Mouse (Mus musculus) yolk sac, embryonic 10.5 days (tissue): Measurements from ENCODE around the gene Tax1bp3.

Source experiments
- DNase-seq: peaks from one replicate; pipeline ENCODE4 v3.0.0-alpha.2; 2017; ENCODE audit warnings: low spot score

Tax1bp3 gene

DNA sequence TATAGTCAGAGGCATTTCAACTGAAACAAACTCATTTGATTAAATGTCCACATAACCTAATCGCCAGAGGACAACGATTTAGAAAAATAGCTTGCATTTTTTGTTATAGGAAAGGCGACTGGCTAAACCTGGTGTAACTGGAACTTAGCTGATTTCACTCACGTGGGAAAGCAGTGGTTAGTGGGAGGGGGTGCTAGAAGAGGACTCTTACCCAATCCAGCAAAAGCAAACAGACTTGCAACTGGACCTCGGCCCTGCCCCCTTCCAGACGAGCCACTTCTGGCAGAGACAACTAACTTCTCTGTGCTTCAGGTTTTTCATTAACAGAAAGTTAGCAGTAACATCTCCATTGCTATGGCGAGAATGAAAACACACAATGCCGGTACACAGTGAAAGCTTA, 1.3 kb upstream of the Tax1bp3 start:
- DNase-seq, result peak; percentile 88

DNA sequence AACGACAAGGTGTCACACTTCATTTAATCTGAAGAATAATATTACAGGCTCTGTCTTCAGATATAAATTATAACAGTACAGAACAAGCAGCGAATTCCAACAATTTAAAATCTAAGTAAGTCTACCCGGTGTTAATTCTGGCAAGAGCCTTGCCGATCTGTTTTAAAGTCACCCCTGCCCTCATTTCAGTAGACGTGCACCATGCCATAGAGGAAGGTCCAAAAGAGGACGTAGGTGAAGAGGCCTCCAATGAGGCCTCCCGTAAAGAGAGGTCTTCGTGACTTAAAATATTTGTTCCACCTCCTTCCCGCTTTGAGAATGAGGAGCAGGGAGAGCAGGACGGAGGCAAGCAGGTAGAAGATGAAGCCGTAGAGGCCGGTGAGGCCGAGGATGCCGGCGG, 697 bp upstream of the Tax1bp3 start:
- DNase-seq, result no peak

DNA sequence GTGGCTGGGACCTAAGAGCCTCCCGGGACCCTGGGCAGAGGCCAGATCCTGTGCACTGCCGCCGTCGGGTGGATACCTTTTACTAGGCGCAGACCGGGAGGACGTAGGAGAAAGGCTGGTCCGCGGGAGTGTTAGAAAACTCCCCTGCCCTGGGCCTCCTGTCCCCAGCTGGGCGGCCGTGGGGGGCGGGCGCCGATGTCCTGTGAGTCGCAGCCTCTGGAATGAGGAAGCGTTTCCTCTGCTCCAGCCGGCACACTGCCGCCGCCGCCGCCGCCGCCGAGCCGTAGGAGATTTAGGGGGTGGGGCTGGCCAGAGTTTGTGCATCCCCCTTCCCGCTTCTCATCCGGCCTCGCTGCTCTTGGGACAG, 609 bp downstream of the Tax1bp3 start:
- peak; percentile 86 for DNase-seq

DNA sequence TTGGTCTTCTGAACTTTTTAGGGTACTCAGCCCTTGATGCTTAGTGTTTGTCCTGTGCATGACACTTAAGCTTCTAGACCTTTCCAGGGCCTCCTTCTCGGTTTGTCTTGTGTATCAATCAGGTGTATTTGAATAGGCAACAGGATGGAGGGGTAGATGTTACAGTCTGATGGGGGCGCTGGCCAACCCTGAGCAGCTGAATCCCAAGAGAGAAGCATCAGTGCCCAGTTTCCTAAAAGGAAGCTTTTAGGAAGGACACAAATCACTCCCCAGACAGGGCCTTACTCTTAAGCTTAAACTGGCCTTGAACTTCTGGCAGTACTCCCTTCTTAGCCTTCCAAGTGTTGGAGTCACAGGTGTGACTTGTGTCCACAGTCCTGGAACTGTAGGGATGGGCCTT, 1.0 kb downstream of the Tax1bp3 start:
- DNase-seq, result no peak

DNA sequence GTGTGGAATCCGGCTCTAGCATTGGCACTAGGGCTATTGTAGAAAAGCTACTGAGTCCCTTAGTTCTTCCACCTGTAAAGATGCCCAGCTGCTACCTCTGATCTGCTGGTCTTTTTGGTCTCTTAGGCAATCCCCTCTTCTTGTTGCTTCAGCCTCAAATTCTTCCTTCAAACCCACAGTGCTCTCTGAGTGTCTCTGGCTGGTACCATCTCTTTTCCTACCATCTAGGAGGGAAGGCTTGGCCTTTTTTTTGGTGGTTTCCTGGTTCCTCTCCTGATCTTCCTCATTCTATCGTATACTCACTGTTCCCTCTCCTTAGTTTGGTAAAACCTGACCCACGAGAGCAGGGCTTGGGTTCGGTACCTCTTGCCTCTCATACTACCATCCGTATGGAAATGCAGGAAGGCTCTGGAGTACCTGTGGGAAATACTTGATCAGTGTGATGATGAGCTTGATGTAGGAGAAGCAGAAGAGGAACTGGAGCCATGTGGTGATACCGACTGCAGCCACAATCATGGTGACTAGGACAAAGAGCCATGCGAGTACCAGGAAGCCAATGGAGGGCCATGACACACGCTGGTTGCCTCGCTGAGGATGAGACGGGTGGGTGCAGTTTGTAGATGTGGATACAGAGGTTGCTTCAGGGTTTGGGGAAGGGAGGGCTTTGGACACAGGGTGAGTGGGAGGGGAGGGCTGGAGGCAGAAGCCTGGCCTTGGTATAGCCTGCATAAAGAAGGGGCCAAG, 9.2 kb downstream of the Tax1bp3 start:
- no peak for DNase-seq

DNA sequence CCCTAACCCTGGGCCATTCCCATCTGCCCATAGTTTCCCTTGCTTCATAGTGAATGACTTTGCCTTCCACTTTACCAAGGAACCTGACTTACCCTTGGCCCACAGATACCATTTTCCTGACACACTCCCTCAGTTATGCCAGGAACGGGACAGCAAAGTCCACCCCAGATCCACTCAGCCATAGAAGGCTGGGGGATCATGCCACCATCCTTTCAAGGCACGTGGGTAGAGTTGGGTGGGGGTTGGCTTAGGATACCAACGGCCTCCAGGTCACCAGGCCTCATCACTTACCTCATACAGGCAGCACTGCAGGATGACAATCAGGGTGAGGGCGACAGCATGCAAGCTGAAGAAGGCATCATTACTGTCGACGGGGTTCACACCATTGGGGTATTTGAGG, 10.3 kb downstream of the Tax1bp3 start:
- no peak for DNase-seq

DNA sequence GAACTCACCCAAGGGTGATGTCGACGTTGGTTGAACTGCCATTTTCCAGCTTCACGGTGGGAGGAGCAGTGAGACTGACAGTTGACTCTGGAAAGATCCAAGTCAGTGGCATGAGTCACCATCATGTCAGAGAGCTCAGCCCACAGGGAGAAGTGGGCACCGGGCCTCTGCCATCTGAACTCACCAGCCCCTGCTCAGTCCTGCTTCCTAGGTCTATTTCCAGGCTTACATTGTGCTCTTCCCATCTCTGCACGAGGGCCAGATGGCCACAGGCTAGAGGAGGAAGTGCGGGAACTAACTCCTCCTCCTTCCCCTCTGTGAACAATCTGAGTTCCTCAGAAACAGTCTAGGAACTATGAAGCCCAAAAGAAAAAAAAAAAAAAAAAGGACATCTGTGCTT, 16.2 kb downstream of the Tax1bp3 start:
- no peak for DNase-seq

DNA sequence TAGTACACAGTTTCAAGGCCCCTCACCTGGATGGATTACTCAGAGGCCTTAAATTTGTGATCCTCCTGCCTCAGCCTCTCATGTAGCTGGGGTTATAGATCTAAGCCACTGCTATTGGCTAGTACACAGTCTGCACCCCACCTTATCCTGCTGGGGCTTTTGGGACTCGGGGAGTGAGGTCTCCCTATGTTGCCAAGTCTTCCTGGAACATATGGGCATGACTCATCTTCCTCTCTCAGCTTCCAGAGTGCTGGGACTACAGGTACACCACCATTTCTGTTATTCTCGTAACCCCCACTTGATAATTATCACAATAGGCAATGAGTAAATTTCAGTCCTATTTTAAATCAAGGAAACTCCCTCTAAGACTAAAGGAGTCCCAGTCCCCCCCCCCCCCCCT, 17.6 kb downstream of the Tax1bp3 start:
- no peak for DNase-seq

DNA sequence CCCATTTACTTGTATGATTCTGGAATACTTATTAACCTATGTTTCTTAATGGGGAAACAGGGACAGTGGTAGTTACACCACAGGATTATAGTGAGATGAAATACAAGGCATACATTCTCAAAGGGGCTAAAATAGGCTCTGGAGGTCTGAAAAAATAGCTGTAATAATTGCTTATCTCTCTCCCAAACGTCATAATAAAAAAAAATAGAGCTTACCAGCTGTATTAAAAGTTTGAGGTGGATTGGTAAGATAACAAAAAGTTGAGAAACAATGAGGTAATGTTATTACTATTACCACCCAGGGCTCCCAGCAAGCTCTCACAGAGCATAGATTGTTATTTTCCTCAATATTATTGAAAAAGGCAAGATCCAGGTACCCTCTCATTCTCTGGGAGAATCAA, 21.3 kb downstream of the Tax1bp3 start:
- no peak for DNase-seq

DNA sequence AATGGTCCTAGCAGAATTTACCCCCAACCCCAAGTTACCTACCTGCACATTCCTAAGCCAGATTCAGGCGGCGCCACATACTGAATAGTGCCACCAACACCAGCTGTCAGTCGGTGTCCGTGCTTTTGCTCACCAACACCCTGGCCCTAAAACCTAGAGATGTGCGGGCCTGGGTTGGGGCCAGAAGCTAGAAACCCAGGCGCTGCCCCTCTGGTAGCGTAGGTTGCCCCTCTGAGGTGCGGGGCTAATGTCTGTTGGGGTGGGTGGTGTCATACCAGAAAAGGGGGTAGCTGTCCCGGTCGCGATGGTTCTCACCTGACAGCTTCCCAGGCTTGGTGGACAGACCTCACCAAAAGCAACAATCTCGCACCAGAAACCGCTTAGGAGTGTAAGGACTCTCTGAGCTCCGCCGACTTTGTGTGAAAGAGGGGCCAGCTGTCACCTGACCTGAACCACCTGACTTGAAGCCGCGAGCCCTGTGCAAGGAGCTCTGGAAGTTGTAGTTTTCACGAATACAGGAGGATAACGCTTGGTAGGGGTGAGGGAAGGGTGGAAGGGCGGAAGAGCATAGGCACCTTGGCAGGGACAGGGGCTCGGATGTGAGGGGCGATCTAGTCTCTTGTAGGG, 21.8 kb downstream of the Tax1bp3 start, which contains the start of gene Ctns:
Gene Ctns, minus strand, starts transcription at position 440 of the 627 bp plus-strand sequence.
- DNase-seq, result peak; percentile 91

DNA sequence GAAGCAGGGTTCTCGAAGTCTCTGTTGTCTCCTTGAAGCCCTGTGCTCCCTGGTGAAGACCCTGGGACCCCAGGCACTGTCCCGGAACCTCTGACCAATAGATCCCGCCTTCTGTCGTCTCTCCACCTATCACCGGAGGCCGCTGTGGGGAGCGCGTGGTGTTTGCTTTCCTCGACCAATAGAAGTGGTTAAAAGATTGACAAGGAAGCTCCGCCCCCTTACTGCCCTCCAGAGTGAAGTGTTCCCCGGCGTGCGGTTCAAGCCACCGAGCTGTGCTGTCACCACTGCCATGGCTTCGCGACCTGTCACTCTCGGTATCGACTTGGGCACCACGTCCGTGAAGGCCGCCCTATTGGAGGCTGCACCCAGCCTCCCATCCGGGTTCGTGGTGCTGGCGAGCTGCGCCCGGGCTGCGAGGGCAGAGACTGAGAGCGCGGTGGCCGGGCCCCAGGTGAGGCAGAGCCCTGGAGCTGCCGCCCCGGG, 22.4 kb downstream of the Tax1bp3 start, which contains the start of gene Shpk:
Gene Shpk, plus strand, starts transcription at position 231 of the 483 bp plus-strand sequence.
- peak; percentile 97 for DNase-seq

DNA sequence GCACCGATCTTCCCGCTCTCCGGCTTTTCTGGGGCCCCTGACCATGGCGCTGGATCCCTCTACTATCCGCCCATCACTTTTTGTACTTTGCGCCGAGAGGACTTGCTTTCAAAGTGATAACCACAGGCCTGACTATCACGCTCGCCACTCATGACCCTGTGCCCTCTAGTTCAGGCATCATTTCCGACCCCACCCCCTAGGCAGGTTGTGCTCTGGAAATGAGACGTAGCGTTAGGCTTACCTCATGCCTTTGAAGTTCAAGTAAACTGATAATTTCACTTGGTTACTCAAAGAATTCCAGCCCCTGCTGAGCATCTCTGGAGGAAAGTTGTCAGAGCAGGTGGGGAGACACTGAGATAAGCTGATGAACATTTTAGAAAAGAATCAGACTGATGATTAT, 23.0 kb downstream of the Tax1bp3 start:
- peak; percentile 51 for DNase-seq

DNA sequence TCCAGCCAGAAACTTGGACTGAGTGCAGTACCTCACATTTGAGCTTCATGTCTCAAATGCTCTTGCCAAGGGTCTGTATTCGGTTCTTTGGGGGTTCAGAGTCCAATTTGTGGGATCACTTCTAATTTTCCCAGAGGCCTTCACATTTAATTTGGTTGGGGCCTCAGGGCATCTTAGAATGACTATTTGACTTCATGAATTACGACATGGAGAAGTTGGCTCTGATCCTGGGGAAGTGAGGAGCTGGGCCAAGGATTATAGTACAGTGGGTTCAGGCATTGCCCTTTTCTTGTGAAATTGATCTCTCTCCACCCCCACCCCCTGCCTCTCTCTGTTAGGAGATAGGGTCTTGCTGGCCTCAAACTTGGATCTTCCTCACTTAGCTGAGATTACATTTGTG, 24.1 kb downstream of the Tax1bp3 start:
- DNase-seq, result no peak

DNA sequence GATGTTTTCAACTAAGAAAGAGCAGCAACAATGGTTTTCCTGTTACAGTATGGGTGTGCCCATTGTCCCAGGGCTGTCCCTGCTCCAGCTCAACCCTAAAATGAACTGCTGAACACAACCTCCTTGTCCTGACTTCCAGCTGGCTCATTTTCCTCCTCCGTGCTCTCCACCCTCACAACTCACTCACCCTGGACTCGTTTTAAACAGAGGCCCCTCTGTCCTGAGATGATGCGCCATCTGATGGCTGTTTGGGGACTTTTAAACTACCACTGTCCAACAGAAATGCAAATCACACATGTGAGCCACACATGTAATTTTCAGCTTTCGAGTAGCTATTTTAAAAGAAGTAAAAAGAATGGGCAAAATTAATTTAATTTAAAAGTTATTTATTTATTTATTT, 24.7 kb downstream of the Tax1bp3 start:
- DNase-seq, result no peak

DNA sequence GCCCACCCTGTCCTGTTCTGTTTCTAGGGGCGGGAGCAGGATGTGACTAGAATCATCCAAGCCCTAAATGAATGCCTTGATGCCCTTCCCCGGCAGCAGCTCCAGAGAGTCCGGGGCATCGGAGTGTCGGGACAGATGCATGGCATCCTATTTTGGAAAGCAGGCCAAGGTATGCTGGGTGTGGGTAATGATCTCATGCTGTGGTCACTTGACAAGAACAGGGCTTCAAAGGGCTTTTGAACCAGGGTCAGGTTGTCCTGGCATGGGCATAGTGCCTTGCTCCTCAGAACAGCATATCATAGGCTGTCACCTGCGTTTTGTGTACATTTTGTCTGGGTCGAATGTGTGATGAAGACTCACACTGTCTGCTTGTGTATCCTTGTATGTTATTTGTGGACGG, 27.0 kb downstream of the Tax1bp3 start:
- no peak for DNase-seq

DNA sequence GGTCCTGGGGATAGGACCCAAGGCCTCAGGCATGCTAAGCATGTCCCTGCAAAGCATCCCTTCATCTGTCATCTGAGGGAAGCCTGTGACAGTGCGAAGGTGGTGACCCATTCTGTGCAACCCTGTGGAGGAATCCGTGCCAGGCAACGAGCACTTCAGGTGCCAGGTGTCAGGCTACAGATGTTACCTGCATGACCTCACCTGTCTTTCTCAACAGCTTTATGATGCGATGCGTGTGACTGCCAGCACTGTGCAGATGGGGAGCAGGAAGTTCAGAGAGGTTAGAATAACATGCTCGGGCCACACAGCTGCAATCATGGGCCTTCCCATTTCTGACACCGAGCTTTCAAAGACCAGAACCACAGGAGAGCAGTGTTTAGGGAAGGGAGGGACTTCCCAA, 28.3 kb downstream of the Tax1bp3 start:
- no peak for DNase-seq

DNA sequence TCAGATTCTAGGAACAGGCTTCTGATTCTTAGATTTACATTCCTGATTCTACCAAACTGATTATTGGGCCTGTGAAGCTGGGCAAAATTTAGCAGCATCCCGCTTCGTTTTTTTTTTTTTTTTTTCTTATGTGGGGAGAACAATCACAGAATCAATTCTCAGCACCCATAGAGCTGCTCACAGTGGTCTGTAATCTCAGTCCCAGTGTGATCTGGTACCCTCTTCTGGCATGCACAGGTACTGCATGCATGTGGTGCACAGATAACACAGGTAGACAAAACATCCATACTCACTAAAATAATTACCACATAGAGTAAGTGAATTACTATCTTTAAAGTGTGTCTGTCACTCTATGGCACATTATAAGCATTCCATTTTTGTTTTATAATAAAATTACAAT, 30.7 kb downstream of the Tax1bp3 start:
- no peak for DNase-seq

DNA sequence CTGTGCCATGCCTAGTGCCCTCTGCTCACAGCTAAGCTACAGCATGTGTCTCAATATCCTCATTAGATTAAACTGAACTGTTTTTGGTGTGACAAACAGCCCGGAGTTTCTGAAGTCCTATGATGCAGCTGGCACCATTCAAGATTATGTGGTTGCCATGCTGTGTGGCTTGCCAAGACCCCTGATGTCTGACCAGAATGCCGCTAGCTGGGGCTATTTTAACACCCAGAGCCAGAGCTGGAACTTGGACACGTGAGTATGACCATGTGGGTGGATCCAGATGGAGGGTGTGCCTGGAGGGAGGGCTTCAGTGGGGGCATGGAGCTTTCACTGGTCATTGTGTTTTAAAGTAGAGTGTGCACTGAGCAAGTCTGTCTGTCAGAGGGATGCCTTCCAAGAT, 37.1 kb downstream of the Tax1bp3 start:
- no peak for DNase-seq

DNA sequence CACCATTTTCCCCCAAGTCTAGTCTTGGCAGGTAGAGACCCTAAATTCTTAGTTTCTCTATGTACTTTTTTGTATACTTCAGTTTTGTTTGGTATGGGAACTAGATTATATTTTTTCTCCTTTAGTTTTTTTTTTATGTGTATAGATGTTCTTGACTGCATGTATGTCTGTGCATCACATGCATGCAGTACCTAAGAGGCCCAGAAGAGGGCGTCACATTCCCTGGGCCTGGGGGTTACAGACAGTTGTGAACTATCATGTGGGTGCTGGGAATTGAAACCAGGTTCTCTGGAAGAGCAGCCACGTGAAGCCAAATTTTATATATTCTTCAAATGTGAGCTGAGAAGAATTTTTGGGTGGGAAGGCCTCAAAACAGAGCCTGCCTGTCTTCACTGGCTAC, 42.8 kb downstream of the Tax1bp3 start:
- DNase-seq, result no peak

DNA sequence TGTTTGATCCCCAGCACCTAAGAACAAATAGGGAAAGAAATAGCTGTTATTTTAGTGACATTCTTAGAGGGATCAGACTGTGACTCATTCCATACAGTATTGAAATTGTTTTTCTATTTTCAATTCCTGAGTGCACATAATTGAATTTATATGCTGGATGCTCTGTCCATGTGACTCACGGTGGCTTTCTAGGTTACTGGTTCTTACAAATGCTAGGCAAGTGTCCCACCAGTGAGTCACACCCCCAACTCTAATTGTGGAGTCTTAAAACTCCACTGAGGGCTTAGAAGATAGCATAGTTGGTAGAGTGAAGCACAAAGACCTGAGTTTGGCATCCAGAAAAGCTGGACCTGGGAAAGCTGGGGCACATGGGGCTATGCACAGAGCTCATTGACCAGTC, 43.8 kb downstream of the Tax1bp3 start:
- DNase-seq, result no peak

DNA sequence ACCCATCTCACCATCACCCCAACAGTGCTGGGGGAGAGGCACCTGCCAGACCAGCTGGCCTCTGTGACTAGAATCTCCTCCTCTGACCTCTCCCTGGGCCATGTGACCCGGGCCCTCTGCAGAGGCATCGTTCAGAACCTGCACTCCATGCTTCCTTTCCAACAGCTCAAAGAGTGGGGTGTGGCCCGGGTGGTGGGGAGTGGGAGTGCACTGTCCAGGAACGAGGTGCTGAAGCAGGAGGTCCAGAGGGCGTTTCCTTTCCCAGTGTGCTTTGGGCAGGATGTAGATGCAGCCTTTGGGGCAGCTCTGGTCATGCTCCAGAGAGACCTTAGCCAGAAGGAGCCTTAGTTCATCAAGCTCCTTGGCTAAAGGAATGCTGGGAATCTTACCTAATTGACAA, 46.0 kb downstream of the Tax1bp3 start:
- DNase-seq, result no peak

DNA sequence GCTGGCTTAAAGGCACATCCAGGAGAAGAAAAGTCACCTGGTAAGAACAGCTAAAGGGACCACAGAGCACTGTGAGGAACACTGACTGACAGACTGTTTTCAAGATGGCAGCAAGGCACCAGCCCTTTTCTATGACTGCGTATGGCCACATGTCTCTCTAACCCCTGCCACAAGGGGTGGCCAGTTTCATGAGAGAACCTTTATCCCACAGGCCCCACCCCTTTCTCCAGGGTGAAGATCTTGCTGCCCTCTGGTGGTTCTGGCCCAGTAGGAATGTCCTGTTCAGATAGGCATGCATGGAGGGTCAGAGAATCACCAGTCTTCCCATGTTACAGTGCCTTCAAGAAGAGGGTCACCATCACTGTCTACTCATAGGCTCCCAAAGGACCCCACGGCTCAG, 47.1 kb downstream of the Tax1bp3 start:
- no peak for DNase-seq

DNA sequence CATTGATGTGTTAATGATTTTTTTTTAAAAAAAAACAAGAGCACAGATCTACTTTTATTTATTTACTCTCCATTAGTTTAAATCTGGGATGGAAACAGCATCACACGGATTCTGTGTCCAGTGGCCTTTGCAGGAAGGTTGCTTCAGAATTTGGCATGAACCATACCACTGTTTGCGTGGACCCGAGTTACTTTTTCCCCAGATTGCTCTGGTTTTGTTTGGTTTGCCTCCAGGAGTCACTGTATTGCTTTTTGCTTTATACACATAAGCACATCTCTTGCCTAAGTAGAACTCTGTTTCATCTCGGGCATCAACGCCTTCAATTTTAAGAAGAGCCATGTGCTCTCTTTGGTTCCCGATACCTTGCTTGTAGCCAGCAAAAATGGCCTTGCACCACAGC, 49.0 kb downstream of the Tax1bp3 start:
- DNase-seq, result no peak

DNA sequence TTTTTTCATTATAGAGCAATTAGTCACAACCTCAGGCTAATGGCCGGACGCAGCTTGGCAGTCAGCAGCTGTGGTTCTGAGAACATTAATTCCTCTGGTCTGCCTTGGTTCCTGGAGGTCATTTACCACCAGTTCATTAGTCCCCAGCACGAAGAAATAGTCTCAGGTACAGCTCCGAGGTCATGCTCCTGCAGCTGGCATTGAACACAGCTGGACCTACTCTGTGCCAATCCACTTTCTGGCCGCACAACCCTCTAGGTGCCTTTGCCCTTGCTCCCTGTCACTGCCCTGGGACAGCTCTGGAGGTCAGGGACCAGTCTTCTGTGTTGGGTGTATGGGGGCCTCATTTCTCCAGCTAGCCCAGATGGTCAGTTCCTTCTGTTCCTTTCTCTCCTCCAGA, 52.0 kb downstream of the Tax1bp3 start:
- DNase-seq, result no peak
